ENCODE assay signal across 9 mouse cellular contexts in genomic region chr11:79253542-79254390, GRCm38 (mm10). TPM values are rescaled to one million over a fixed set of nuclear protein-coding genes. Genes with fewer than 3 reads are reported as not detected.
A peak's percentile ranks its signal among the peaks of the same experiment; 100 is the strongest.
DNase-seq lines count a peak whose midpoint lies in the region; ATAC-seq and TF ChIP-seq lines count a peak whose summit lies in the region.
"Had no signal": no experiment of that assay in that cellular context is flagged by ENCODE, and none has a peak within 500 bp of the region (broad histone marks: within the 10 kb centered on the region; RNA-seq: fewer than 3 reads in every experiment).

No protein-coding gene starts in this region.

- intact Hi-C loops in heart, postnatal 14 days (cut with DNase I): loop anchor here (2.0 to 5.0 kb wide), 2 partner anchors 29 to 34 kb away; no protein-coding TSS in a partner anchor

- H3K4me2 ChIP-seq in forebrain, embryonic 12.5 days: peak overlapping the region; percentile 80
- H3K4me2 ChIP-seq in lung, postnatal 0 days (replicated peaks; ENCODE audit: low read depth, low read length): peak overlapping the region; percentile 66

- no peak; the same call in 1 of the 2 replicates for TF ChIP-seq EP300 in lung, postnatal 0 days (IDR thresholded peaks at IDR 0.05)

- no peak for ATAC-seq in G1E (ENCODE audit: extremely low read depth, insufficient number of reproducible peaks, low FRiP score, poor library complexity, severe bottlenecking)
- ATAC-seq in forebrain, embryonic 12.5 days (ENCODE audit: low FRiP score): peak; percentile 59
- ATAC-seq in lung, postnatal 0 days: peak; percentile 57

- H3K27ac ChIP-seq in brown adipose tissue, adult 24 weeks (replicated peaks; ENCODE audit: low read depth, low read length): peak overlapping the region; percentile 96
- H3K27ac ChIP-seq in forebrain, embryonic 12.5 days: peak overlapping the region; percentile 97
- peak overlapping the region; percentile 95 for H3K27ac ChIP-seq in layer of hippocampus, adult 2 months
- peak overlapping the region; percentile 96 for H3K27ac ChIP-seq in lung, postnatal 0 days (ENCODE audit: low read length)

- H3K4me3 ChIP-seq in G1E (ENCODE audit: low read depth, low read length): peak overlapping the region; percentile 87
- H3K4me3 ChIP-seq in brown adipose tissue, adult 24 weeks (ENCODE audit: insufficient read depth, low read depth, low read length): peak overlapping the region; percentile 94
- H3K4me3 ChIP-seq in forebrain, embryonic 12.5 days (replicated peaks): peak overlapping the region; percentile 93
- H3K4me3 ChIP-seq in layer of hippocampus, adult 2 months: peak overlapping the region; percentile 76
- peak overlapping the region; percentile 84 for H3K4me3 ChIP-seq in lung, postnatal 0 days (ENCODE audit: low read depth, low read length)

- DNase-seq in G1E (ENCODE audit: low spot score): no peak
- peak; percentile 62 for DNase-seq in heart, postnatal 14 days
- DNase-seq in layer of hippocampus, adult 2 months (ENCODE audit: low spot score in 2 of 2): peak in 1 of 2 experiments; percentile 27
- DNase-seq in lung, postnatal 0 days (ENCODE audit: low spot score): peak; percentile 69
- peak; percentile 55 for DNase-seq in retina, embryonic 14.5 days (ENCODE audit: low spot score)
- peak; percentile 45 for DNase-seq in urinary bladder, postnatal 25 days (ENCODE audit: low spot score)

- peak overlapping the region; percentile 92 for H3K9ac ChIP-seq in forebrain, embryonic 12.5 days
- H3K9ac ChIP-seq in lung, postnatal 0 days (replicated peaks; ENCODE audit: low read depth): peak overlapping the region; percentile 90

- H3K36me3 ChIP-seq in G1E (replicated peaks): peaks cover 30% of the 10 kb centered on the region
- peaks cover 29% of the 10 kb centered on the region for H3K36me3 ChIP-seq in forebrain, embryonic 12.5 days (replicated peaks)
- peaks cover 5% of the 10 kb centered on the region; the same call in 1 of the 2 replicates for H3K36me3 ChIP-seq in lung, postnatal 0 days (ENCODE audit: insufficient read depth, low read length)

- H3K27me3 ChIP-seq in G1E (ENCODE audit: insufficient read depth, low read length): no peaks in the 10 kb centered on the region
- peaks cover 10% of the 10 kb centered on the region; the same call in 1 of the 2 replicates for H3K27me3 ChIP-seq in forebrain, embryonic 12.5 days
- H3K27me3 ChIP-seq in lung, postnatal 0 days (replicated peaks; ENCODE audit: insufficient read depth, low read length): no peaks in the 10 kb centered on the region

- no peaks in the 10 kb centered on the region for H3K9me3 ChIP-seq in G1E (replicated peaks)
- H3K9me3 ChIP-seq in forebrain, embryonic 12.5 days: no peaks in the 10 kb centered on the region
- no peaks in the 10 kb centered on the region for H3K9me3 ChIP-seq in lung, postnatal 0 days (ENCODE audit: low read length)

- under 1% methylated on average over 49 of the region's 49 CpGs for WGBS in forebrain, embryonic 12.5 days
- under 1% methylated on average over 49 of the region's 49 CpGs for WGBS in lung, postnatal 0 days

- no peak for TF ChIP-seq CTCF in G1E (IDR thresholded peaks at IDR 0.05; ENCODE audit: low read depth, low read length)
- no peak for TF ChIP-seq CTCF in layer of hippocampus, adult 2 months (conservative IDR thresholded peaks at IDR 0.05)
- no peak for TF ChIP-seq CTCF in lung, postnatal 0 days (IDR thresholded peaks at IDR 0.05)

- H3K4me1 ChIP-seq in G1E (ENCODE audit: insufficient read depth, low read depth, low read length): peaks cover 39% of the 10 kb centered on the region
- peaks cover 5% of the 10 kb centered on the region; the same call in 1 of the 2 replicates for H3K4me1 ChIP-seq in brown adipose tissue, adult 24 weeks (ENCODE audit: control insufficient read depth, insufficient read depth, insufficient read length, low read length)
- H3K4me1 ChIP-seq in forebrain, embryonic 12.5 days: peaks cover 17% of the 10 kb centered on the region
- H3K4me1 ChIP-seq in lung, postnatal 0 days (ENCODE audit: insufficient read depth, low read depth, low read length): peaks cover 21% of the 10 kb centered on the region

RNA-seq across cellular contexts. Expression of gene Wsb1, which starts 0.7 kb away (rescaled TPM):
- total RNA-seq in G1E (2014; fragmentation: Nextera tagmentation): 284 and 345 TPM in 2 replicates
- total RNA-seq in G1E (2017): 148 and 158 TPM in 2 replicates
- 66.7 and 80.0 TPM in 2 replicates for polyA plus RNA-seq in G1E (2012)
- polyA plus RNA-seq in brown adipose tissue, adult 24 weeks (2012; ENCODE audit: insufficient read depth, insufficient read length, missing spikeins): 8.8 TPM in 2 replicates
- polyA plus RNA-seq in forebrain, embryonic 12.5 days (2016; fragmentation: Nextera tagmentation; extraction: Ambion mirVana): 457 and 459 TPM in 2 replicates
- 10 to 100 TPM; 25.3 to 27.7 TPM for total RNA-seq in heart, postnatal 14 days (2021)
- 100 to 1,000 TPM in 1 of 2 experiments, 10 to 100 TPM in 1; 83.0 to 101 TPM for total RNA-seq in layer of hippocampus, adult 2 months (2021)
- polyA plus RNA-seq in lung, postnatal 0 days (2015; fragmentation: Nextera tagmentation; extraction: Ambion mirVana): 134 and 144 TPM in 2 replicates

RNA-seq across cellular contexts. Expression of gene Gm9964, which starts 42.9 kb away (rescaled TPM):
- total RNA-seq in G1E (2014; fragmentation: Nextera tagmentation) (not detected in 2 replicates), G1E (2017) (0.16 TPM in 1 of 2 replicates, not detected in the other)
- polyA plus RNA-seq in G1E (2012): not detected in 2 replicates
- not detected in 2 replicates for polyA plus RNA-seq in brown adipose tissue, adult 24 weeks (2012; ENCODE audit: insufficient read depth, insufficient read length, missing spikeins)
- not detected in 2 replicates for polyA plus RNA-seq in forebrain, embryonic 12.5 days (2016; fragmentation: Nextera tagmentation; extraction: Ambion mirVana)
- not detected for total RNA-seq in heart, postnatal 14 days (2021)
- total RNA-seq in layer of hippocampus, adult 2 months (2021): not detected
- not detected in 2 replicates for polyA plus RNA-seq in lung, postnatal 0 days (2015; fragmentation: Nextera tagmentation; extraction: Ambion mirVana)
- total RNA-seq: hematopoietic stem cell, adult 5-6 weeks had no signal
